Mouse (Mus musculus) forebrain, embryonic 14.5 days (tissue): ENCODE data around the gene Pappa. TPM values are rescaled to one million over a fixed set of nuclear protein-coding genes. Genes with fewer than 3 reads are reported as not detected.

Source experiments
- ATAC-seq: fragments of 200-750 bp; cut with Nextera tagmentation; 2 replicates; pipeline ENCODE4 v1.8.0; 2017; ENCODE audit warnings: mild to moderate bottlenecking, moderate library complexity
- DNase-seq: peaks from one replicate; pipeline ENCODE4 v3.0.0-alpha.2; 2015; ENCODE audit warnings: low spot score
- H3K27ac ChIP-seq: fragments of 300-500 bp; sonication (generic); 2 replicates; pipeline ENCODE4 v1.5.1; 2014; ENCODE audit warnings: low read depth, mild to moderate bottlenecking, control low read depth, low read length, moderate library complexity
- H3K27me3 ChIP-seq: fragments of 300-500 bp; sonication (generic); replicated peaks from 2 replicates; pipeline ENCODE4 v1.6.1; 2014; ENCODE audit warnings: low read length, control low read depth, mixed read lengths; ENCODE audit not compliant: control insufficient read depth, insufficient read depth
- H3K36me3 ChIP-seq: fragments of 300-500 bp; sonication (generic); 2 replicates; pipeline ENCODE4 v1.6.1; 2014; ENCODE audit warnings: low read length, control low read depth; ENCODE audit not compliant: control insufficient read depth, insufficient read depth
- H3K4me1 ChIP-seq: fragments of 300-500 bp; sonication (generic); 2 replicates; pipeline ENCODE4 v1.6.1; 2014; ENCODE audit warnings: antibody characterized with exemption, low read length, control low read depth; ENCODE audit not compliant: control insufficient read depth, insufficient read depth
- H3K4me2 ChIP-seq: fragments of 300-500 bp; sonication (generic); 2 replicates; pipeline ENCODE4 v1.6.1; 2014; ENCODE audit warnings: mild to moderate bottlenecking, control low read depth, low read length
- H3K4me3 ChIP-seq: fragments of 300-500 bp; sonication (generic); 2 replicates; pipeline ENCODE4 v1.5.1; 2014; ENCODE audit warnings: low read depth, low read length, control low read depth
- H3K9ac ChIP-seq: fragments of 300-500 bp; sonication (generic); 2 replicates; pipeline ENCODE4 v1.6.1; 2014; ENCODE audit warnings: mild to moderate bottlenecking, low read length, control low read depth, moderate library complexity
- H3K9me3 ChIP-seq: fragments of 300-500 bp; sonication (generic); replicated peaks from 2 replicates; pipeline ENCODE4 v1.6.1; 2016; ENCODE audit warnings: low read length, control low read depth, mixed read lengths; ENCODE audit not compliant: control insufficient read depth
- WGBS: fragments of 180-500 bp; shearing (Covaris S2); extraction: QIAGEN DNeasy Blood & Tissue Kit; methylation state at CpG from one replicate; pipeline ENCODE4 v1.1.7; 2014; 5-methylcytosine and 5-hydroxymethylcytosine counted together
- polyA plus RNA-seq: library from polyadenylated mRNA; unstranded; fragments of >200 nt; fragmentation: Nextera tagmentation; extraction: Ambion mirVana; gene quantifications from 2 replicates; pipeline ENCODE4 v1.2.1, GENCODE M21; 2014

The Pappa gene
- polyA plus RNA-seq, 1 experiment from 2014 or later, result 0.39 TPM

DNA sequence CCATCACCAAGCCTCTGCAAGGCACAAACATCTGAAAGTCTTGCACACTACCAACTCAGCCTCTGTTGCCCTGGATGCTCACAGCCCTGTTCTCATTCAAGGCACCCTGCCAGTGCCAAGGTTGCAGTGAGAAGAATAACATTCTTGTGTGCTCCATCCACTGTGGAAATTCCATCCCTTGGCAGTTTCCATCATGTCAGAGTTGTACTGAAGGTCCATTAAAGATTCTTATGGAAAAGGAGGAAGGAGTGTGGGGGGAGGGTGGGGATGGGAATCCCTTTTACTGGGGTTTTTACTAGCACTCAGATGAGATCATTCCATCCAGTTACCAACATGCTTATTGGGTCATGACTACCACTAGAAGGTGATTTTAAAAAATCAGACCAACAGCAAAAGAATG is 243.2 kb downstream of the Pappa start:
- Histone ChIP-seq H3K9me3 (no peaks in the 10 kb centered on the region), H3K27me3 (no peaks in the 10 kb centered on the region), H3K4me2 (no peak overlapping the region), H3K27ac (no peak overlapping the region), H3K4me3 (no peak overlapping the region), H3K36me3 (no peaks in the 10 kb centered on the region), H3K9ac (no peak overlapping the region), H3K4me1 (peaks cover 3% of the 10 kb centered on the region; the same call in 1 of the 2 replicates)
- ATAC-seq (no peak), DNase-seq (no peak)

DNA sequence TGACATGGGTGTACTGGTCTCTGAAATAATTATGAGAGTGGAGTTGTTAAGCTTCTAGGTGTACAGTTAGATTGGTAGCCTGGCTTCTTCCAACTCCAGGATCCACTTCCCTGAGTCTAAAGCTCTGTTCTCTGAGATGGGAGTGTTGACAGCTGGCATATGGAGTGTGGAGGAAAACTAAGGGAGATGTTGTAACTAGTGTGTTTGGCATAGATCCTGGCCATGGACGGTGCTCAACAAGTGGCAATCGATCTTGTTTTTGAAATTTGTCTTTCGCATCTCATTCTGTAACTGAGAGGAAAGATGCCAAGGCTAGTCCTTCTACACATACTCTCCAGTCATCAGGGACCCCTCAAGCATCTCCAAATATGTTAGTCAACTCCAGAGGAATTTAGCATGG is 248.8 kb downstream of the Pappa start:
- 96% methylated on average over 3 of the region's 3 CpGs for WGBS
- no peak for DNase-seq
- no peak for ATAC-seq

DNA sequence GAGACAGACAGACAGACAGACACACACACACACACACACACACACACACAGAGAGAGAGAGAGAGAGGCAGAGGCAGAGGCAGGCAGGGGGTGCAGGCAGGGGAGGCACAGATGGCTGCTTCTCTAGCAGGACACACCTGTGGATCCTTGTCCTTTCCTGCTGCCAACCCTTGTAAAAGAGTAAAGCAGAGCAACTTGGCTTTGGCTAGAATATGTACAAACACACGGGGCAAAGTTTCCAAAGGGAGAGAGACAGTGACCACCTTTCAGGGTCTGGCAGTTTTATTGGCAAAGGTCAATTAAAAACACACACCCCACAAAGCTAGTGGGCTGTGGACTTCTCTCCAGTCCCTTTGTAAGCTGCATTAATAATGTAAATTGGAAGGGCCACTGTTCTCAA is 249.9 kb downstream of the Pappa start:
- Histone ChIP-seq H3K4me3 (no peak overlapping the region), H3K9me3 (no peaks in the 10 kb centered on the region), H3K36me3 (no peaks in the 10 kb centered on the region), H3K9ac (no peak overlapping the region), H3K4me1 (no peaks in the 10 kb centered on the region), H3K4me2 (no peak overlapping the region), H3K27me3 (no peaks in the 10 kb centered on the region), H3K27ac (no peak overlapping the region)
- no peak for ATAC-seq
- DNase-seq, result no peak
- WGBS, result 62% methylated on average over 1 of the region's 1 CpGs

More for the DNA sequence above, 248.8 kb downstream of the Pappa start:
- Histone ChIP-seq H3K36me3 (no peaks in the 10 kb centered on the region), H3K4me2 (no peak overlapping the region), H3K27ac (no peak overlapping the region), H3K9ac (no peak overlapping the region), H3K9me3 (no peaks in the 10 kb centered on the region), H3K4me1 (no peaks in the 10 kb centered on the region), H3K27me3 (no peaks in the 10 kb centered on the region), H3K4me3 (no peak overlapping the region)

DNA sequence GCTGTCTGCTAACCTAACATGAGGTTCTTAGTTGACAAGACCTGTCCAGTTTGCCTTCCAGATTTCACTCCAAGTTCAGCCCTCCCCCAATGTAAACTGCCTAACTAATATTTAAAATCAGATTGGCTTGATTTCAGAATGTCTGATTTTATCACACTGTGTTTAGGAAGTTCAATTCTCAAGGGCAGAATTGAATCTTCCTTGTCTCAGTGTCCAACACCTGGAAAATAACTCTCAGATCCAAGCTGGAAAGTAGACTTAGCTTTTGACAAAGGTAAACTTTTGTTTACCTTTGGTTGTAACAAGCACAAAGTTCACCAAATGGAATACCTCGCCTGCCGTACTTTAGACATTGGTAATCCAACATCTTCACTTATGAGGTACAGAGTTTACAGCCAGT is 252.6 kb downstream of the Pappa start:
- H3K36me3 ChIP-seq, result no peaks in the 10 kb centered on the region
- H3K27me3 ChIP-seq, result no peaks in the 10 kb centered on the region
- no peak overlapping the region for H3K4me2 ChIP-seq
- no peak for DNase-seq
- H3K4me1 ChIP-seq, result no peaks in the 10 kb centered on the region
- WGBS, result 92% methylated on average over 2 of the region's 2 CpGs
- H3K27ac ChIP-seq, result no peak overlapping the region
- H3K9me3 ChIP-seq, result no peaks in the 10 kb centered on the region
- ATAC-seq, result no peak
- H3K9ac ChIP-seq, result no peak overlapping the region
- H3K4me3 ChIP-seq, result no peak overlapping the region

DNA sequence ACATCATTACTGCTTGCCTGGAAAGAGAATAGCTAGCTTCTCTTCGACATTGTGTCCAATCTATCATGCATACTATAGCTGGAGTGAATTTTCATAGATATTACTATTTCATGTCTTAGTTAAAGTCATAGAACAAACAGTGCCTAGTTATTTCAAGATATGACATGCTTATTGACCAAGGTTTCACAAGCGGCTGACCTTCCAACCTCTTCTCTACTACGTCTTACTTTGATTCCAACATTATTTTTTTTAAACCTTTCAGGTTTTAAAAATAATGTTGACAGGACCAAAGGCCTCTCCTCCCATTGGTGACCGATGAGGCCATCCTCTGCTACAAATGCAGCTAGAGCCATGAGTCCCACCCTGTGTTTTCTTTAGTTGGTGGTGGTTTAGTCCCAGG is 255.5 kb downstream of the Pappa start:
- ATAC-seq, result no peak
- 91% methylated on average over 4 of the region's 4 CpGs for WGBS

DNA sequence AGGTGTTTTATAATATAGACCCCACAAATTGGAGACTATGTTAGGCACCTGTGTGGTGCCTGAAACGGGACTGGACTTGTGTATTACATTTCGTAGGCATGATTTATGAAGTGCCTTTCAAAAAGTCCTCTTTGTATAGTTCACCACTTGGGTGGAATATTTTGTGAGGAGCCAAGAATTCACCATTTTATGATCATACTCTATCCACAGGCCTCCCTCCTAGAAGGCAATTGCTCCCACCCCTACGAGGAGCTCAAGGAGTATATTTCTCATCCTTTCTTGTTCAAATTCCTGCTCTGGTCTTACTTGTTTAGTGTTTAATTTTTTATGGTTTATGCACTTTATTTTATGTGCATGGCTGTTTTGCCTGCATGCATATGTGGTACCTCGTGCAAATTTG is 259.1 kb downstream of the Pappa start:
- Histone ChIP-seq H3K9me3 (no peaks in the 10 kb centered on the region), H3K4me3 (no peak overlapping the region), H3K27ac (no peak overlapping the region), H3K4me2 (no peak overlapping the region), H3K9ac (no peak overlapping the region), H3K4me1 (no peaks in the 10 kb centered on the region), H3K27me3 (no peaks in the 10 kb centered on the region), H3K36me3 (no peaks in the 10 kb centered on the region)
- DNase-seq (no peak), ATAC-seq (no peak)
- WGBS, result 91% methylated on average over 4 of the region's 4 CpGs

More for the DNA sequence above, 255.5 kb downstream of the Pappa start:
- DNase-seq, result no peak
- no peaks in the 10 kb centered on the region for H3K9me3 ChIP-seq
- no peak overlapping the region for H3K9ac ChIP-seq
- H3K4me2 ChIP-seq, result no peak overlapping the region
- H3K27ac ChIP-seq, result no peak overlapping the region
- no peaks in the 10 kb centered on the region for H3K4me1 ChIP-seq
- no peaks in the 10 kb centered on the region for H3K27me3 ChIP-seq
- no peaks in the 10 kb centered on the region for H3K36me3 ChIP-seq
- H3K4me3 ChIP-seq, result no peak overlapping the region

DNA sequence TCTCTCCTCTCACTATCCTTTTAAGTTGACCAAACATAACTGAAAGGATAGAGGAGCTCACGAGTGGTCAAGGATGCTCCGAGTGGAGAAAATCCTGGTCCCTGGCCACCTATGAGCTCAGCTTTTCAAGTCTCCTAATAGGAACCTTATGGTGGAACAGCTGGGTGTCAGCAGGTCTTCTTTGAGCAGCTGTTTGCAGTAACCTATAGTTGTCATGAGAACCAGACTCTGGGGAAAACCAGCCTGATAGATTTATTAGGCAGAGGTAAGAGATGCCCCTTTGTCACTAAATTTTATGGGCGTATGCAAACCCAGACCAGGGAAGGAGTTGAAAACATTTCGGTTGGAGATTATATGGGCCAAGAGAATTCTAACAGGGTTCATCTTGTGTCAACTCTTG is 267.0 kb downstream of the Pappa start:
- H3K4me1 ChIP-seq, result no peaks in the 10 kb centered on the region
- H3K9me3 ChIP-seq, result no peaks in the 10 kb centered on the region
- H3K9ac ChIP-seq, result no peak overlapping the region
- no peaks in the 10 kb centered on the region for H3K36me3 ChIP-seq
- H3K4me3 ChIP-seq, result no peak overlapping the region
- no peak overlapping the region for H3K4me2 ChIP-seq
- H3K27ac ChIP-seq, result no peak overlapping the region
- WGBS, result 82% methylated on average over 4 of the region's 4 CpGs
- ATAC-seq (no peak), DNase-seq (no peak)
- no peaks in the 10 kb centered on the region for H3K27me3 ChIP-seq

DNA sequence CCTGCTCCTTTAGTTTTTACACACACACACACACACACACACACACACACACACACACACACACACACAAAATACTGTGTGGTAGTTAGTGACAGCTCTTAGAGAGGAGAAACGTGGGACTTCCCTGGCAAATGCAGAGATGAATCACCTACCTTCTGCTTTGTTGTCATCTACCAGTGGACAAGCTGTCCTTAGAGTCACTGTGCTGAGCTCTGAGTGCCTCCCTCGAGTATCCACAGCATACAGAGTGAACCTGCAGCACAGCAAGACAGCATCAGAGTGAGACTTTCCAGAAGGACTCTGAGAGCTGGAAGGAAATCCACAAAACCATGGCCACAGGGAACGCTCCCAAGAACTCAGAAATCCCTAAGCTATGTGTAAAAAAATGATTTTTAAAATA is 272.8 kb downstream of the Pappa start:
- Histone ChIP-seq H3K4me2 (no peak overlapping the region), H3K27me3 (no peaks in the 10 kb centered on the region), H3K4me1 (no peaks in the 10 kb centered on the region), H3K9me3 (no peaks in the 10 kb centered on the region), H3K36me3 (no peaks in the 10 kb centered on the region), H3K27ac (no peak overlapping the region), H3K9ac (no peak overlapping the region), H3K4me3 (no peak overlapping the region)
- ATAC-seq, result no peak
- 76% methylated on average over 3 of the region's 3 CpGs for WGBS
- DNase-seq, result no peak

DNA sequence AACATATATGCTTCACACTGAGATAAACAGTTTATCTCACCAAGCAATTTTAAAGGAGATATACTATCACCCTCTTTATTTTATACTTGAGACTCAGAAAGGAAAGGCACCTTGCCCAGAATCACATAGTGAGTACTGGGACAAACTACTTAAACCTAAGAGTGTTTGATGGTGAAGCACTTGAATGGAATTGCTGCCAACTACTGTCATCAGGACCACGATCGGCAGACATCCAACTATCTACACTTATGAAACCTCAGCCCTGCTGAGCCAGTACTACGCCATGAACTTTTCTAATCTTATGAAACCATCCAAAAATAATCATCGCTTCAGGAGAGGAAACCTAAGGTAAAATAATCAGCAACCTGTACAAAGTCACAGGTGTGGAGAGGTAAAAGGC is 275.5 kb downstream of the Pappa start:
- no peak overlapping the region for H3K4me3 ChIP-seq

DNA sequence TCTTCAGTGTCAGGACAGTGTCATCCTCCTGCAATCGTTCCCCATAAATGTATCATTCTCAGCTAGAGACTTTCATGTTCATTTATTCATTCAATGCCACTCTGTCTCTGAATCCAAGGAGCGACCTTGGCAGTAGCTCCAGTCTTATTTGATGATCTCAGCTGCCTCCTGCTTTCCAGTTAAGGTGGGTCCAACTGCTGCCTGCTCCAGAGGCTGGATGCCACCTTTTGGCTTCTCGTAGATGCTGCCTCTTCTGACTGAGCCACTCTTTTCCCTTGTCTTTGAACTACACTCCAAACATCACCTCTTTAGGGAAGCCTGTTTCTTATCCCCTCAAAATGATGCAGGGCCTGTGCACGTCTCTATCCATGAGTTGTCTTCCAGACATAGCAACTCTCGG is 278.3 kb downstream of the Pappa start:
- no peaks in the 10 kb centered on the region for H3K36me3 ChIP-seq
- H3K9ac ChIP-seq, result no peak overlapping the region
- H3K9me3 ChIP-seq, result no peaks in the 10 kb centered on the region
- no peak overlapping the region for H3K27ac ChIP-seq
- no peaks in the 10 kb centered on the region for H3K27me3 ChIP-seq
- H3K4me3 ChIP-seq, result no peak overlapping the region
- no peaks in the 10 kb centered on the region for H3K4me1 ChIP-seq
- H3K4me2 ChIP-seq, result no peak overlapping the region
- 86% methylated on average over 5 of the region's 5 CpGs for WGBS
- DNase-seq (no peak), ATAC-seq (no peak)

More for the DNA sequence above, 275.5 kb downstream of the Pappa start:
- no peak overlapping the region for H3K9ac ChIP-seq
- H3K36me3 ChIP-seq, result no peaks in the 10 kb centered on the region
- H3K27me3 ChIP-seq, result no peaks in the 10 kb centered on the region
- no peak overlapping the region for H3K4me2 ChIP-seq
- WGBS, result 96% methylated on average over 4 of the region's 4 CpGs
- H3K9me3 ChIP-seq, result no peaks in the 10 kb centered on the region
- DNase-seq (no peak), ATAC-seq (no peak)
- H3K27ac ChIP-seq, result no peak overlapping the region
- no peaks in the 10 kb centered on the region for H3K4me1 ChIP-seq
